Mouse (Mus musculus): Measurements from ENCODE around the gene Bach2. TPM values are rescaled to one million over a fixed set of nuclear protein-coding genes. Genes with fewer than 3 reads are reported as not detected.

Bach2 gene
- polyA plus RNA-seq, 2 experiments = 0.45 to 0.67 TPM

DNA sequence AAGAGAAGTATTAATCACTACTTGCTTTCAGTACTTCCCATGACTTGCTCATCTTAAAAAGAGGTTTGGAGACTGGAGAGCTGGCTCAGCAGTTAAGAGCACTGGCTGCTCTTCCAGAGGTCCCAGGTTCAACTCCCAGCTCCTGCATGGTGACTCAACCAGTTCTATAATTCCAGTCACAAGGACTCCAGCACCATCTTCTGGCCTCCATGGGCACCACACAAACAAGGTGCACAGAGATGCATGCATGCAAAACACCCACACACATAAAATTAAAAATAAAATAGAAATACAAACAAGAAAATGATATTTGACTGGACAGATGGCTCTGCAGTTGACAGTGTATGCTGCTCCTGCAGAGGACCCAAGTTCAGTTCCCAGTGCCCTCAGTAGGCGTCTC lies 336.0 kb downstream of the Bach2 start:
- no peaks in the 10 kb centered on the region for H3K9me3 ChIP-seq (ENCODE audit: control insufficient read depth, low read length)
- no peak overlapping the region for H3K4me2 ChIP-seq (ENCODE audit: low read depth)
- WGBS (ENCODE audit: insufficient replicate concordance) = 60% methylated on average over 1 of the region's 1 CpGs
- no peaks in the 10 kb centered on the region for H3K36me3 ChIP-seq (replicated peaks; ENCODE audit: control insufficient read depth, insufficient read depth, low read depth)
- H3K4me3 ChIP-seq (ENCODE audit: insufficient read depth in 1 of 2, low read depth in 2 of 2, low read length in 2 of 2) = no peak overlapping the region
- no peak overlapping the region for H3K27ac ChIP-seq
- no peaks in the 10 kb centered on the region for H3K27me3 ChIP-seq (ENCODE audit: control insufficient read depth, insufficient read depth, low read length)
- DNase-seq (ENCODE audit: low read depth in 3 of 3, low spot score in 3 of 3) (no peak), ATAC-seq (ENCODE audit: insufficient read depth) (no peak)
- no peak overlapping the region for H3K9ac ChIP-seq (replicated peaks)
- H3K4me1 ChIP-seq (replicated peaks; ENCODE audit: control insufficient read depth in 2 of 2, insufficient read depth in 2 of 2, low read length in 1 of 2) = peaks cover 0 to 6% of the 10 kb centered on the region in 2 experiments; a peak in 2 of 4 replicates
- no peak for TF ChIP-seq EP300 (IDR thresholded peaks at IDR 0.05; ENCODE audit: low read depth)
- TF ChIP-seq CTCF (IDR thresholded peaks at IDR 0.05; ENCODE audit: low read depth) = peak; percentile 15; the same call in 1 of the 2 replicates

DNA sequence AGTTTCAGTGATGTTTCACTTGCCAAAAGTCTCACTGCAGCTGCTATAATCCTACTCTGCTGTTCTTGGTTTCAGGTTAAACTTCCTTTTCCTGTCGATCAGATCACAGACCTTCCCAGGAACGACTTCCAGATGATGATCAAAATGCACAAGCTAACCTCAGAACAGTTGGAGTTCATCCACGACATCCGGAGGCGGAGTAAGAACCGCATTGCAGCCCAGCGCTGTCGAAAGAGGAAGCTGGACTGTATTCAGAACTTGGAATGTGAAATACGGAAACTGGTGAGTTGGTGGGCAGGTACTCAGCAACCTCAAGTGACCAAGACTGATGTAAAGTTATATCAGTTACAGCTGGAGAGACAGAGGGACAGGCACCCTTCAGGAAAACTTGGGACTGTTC lies 336.6 kb downstream of the Bach2 start:
- ATAC-seq (ENCODE audit: insufficient read depth) = no peak
- Histone ChIP-seq H3K27ac (no peak overlapping the region), H3K9ac (replicated peaks) (no peak overlapping the region), H3K9me3 (ENCODE audit: control insufficient read depth, low read length) (no peaks in the 10 kb centered on the region), H3K4me3 (ENCODE audit: insufficient read depth in 1 of 2, low read depth in 2 of 2, low read length in 2 of 2) (no peak overlapping the region), H3K27me3 (ENCODE audit: control insufficient read depth, insufficient read depth, low read length) (no peaks in the 10 kb centered on the region), H3K36me3 (replicated peaks; ENCODE audit: control insufficient read depth, insufficient read depth, low read depth) (no peaks in the 10 kb centered on the region), H3K4me1 (replicated peaks; ENCODE audit: control insufficient read depth in 2 of 2, insufficient read depth in 2 of 2, low read length in 1 of 2) (peaks cover 0 to 5% of the 10 kb centered on the region in 2 experiments; a peak in 2 of 4 replicates), H3K4me2 (ENCODE audit: low read depth) (no peak overlapping the region)
- TF ChIP-seq EP300 (IDR thresholded peaks at IDR 0.05; ENCODE audit: low read depth) (no peak), CTCF (IDR thresholded peaks at IDR 0.05; ENCODE audit: low read depth) (no peak)
- no peak for DNase-seq (ENCODE audit: low read depth in 3 of 3, low spot score in 3 of 3)
- WGBS (ENCODE audit: insufficient replicate concordance) = 26% methylated on average over 9 of the region's 9 CpGs

DNA sequence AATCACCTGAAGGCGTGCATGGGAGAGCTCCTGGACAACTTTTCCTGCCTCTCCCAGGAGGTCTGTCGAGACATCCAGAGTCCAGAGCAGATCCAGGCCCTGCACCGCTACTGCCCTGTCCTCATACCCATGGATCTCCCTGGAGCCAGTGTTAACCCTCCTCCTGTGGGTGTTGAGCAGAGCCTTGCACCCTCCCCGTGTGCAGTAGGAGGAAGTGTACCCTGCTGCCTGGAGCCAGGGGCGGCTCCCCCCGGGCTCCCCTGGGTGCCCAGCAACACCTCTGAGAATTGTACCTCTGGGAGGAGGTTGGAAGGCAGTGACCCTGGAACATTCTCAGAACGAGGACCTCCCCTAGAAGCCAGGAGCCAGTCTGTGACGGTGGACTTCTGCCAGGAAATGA lies 341.2 kb downstream of the Bach2 start:
- Histone ChIP-seq H3K36me3 (replicated peaks; ENCODE audit: control insufficient read depth, insufficient read depth, low read depth) (no peaks in the 10 kb centered on the region), H3K27me3 (ENCODE audit: control insufficient read depth, insufficient read depth, low read length) (no peaks in the 10 kb centered on the region), H3K4me2 (ENCODE audit: low read depth) (no peak overlapping the region), H3K4me3 (ENCODE audit: insufficient read depth in 1 of 2, low read depth in 2 of 2, low read length in 2 of 2) (no peak overlapping the region), H3K27ac (no peak overlapping the region), H3K9me3 (ENCODE audit: control insufficient read depth, low read length) (no peaks in the 10 kb centered on the region), H3K4me1 (replicated peaks; ENCODE audit: control insufficient read depth in 2 of 2, insufficient read depth in 2 of 2, low read length in 1 of 2) (no peaks in the 10 kb centered on the region; a peak in 1 of 4 replicates), H3K9ac (replicated peaks) (no peak overlapping the region)
- DNase-seq (ENCODE audit: low read depth in 3 of 3, low spot score in 3 of 3) (no peak), ATAC-seq (ENCODE audit: insufficient read depth) (no peak)
- 45% methylated on average over 8 of the region's 8 CpGs for WGBS (ENCODE audit: insufficient replicate concordance)
- TF ChIP-seq EP300 (IDR thresholded peaks at IDR 0.05; ENCODE audit: low read depth) (no peak), CTCF (IDR thresholded peaks at IDR 0.05; ENCODE audit: low read depth) (no peak)

DNA sequence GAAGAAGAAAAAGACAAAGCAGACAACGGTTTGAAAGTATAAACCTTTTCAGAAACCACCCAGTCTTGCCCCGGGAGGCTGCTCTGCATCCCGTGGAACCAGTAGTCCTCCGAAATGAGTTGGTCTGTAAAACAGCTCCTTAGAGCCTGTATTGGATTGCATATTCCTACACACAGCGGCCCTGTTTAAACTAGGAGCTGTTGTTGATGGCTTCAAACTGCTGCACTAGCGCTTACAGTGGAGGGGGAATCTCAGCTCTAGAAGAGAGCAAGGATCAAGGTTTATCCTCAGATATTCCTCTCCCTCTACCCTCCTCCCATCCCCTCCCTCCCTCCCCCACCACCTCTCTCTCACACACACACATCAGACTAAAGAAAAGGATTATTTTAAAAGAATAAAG lies 345.6 kb downstream of the Bach2 start:
- Histone ChIP-seq H3K9me3 (ENCODE audit: control insufficient read depth, low read length) (no peaks in the 10 kb centered on the region), H3K4me2 (ENCODE audit: low read depth) (no peak overlapping the region), H3K4me1 (replicated peaks; ENCODE audit: control insufficient read depth in 2 of 2, insufficient read depth in 2 of 2, low read length in 1 of 2) (no peaks in the 10 kb centered on the region), H3K9ac (replicated peaks) (no peak overlapping the region), H3K27me3 (ENCODE audit: control insufficient read depth, insufficient read depth, low read length) (no peaks in the 10 kb centered on the region), H3K4me3 (ENCODE audit: insufficient read depth in 1 of 2, low read depth in 2 of 2, low read length in 2 of 2) (no peak overlapping the region), H3K27ac (no peak overlapping the region), H3K36me3 (replicated peaks; ENCODE audit: control insufficient read depth, insufficient read depth, low read depth) (no peaks in the 10 kb centered on the region)
- WGBS (ENCODE audit: insufficient replicate concordance) = 68% methylated on average over 6 of the region's 6 CpGs
- DNase-seq (ENCODE audit: low read depth in 3 of 3, low spot score in 3 of 3) = no peak
- TF ChIP-seq CTCF (IDR thresholded peaks at IDR 0.05; ENCODE audit: low read depth) (no peak), EP300 (IDR thresholded peaks at IDR 0.05; ENCODE audit: low read depth) (no peak)
- ATAC-seq (ENCODE audit: insufficient read depth) = no peak

GRCm38 (mm10) chr4:32586596-32586995 lies 348.0 kb downstream of the Bach2 start:
- H3K9me3 ChIP-seq (ENCODE audit: control insufficient read depth, low read length) = no peaks in the 10 kb centered on the region
- H3K4me2 ChIP-seq (ENCODE audit: low read depth) = no peak overlapping the region
- H3K36me3 ChIP-seq (replicated peaks; ENCODE audit: control insufficient read depth, insufficient read depth, low read depth) = no peaks in the 10 kb centered on the region
- peak in 2 of 3 experiments; percentile 28 to 30 for DNase-seq (ENCODE audit: low read depth in 3 of 3, low spot score in 3 of 3)
- TF ChIP-seq CTCF (IDR thresholded peaks at IDR 0.05; ENCODE audit: low read depth) (peak; percentile 89), EP300 (IDR thresholded peaks at IDR 0.05; ENCODE audit: low read depth) (no peak)
- no peaks in the 10 kb centered on the region for H3K4me1 ChIP-seq (replicated peaks; ENCODE audit: control insufficient read depth in 2 of 2, insufficient read depth in 2 of 2, low read length in 1 of 2)
- no peak overlapping the region for H3K4me3 ChIP-seq (ENCODE audit: insufficient read depth in 1 of 2, low read depth in 2 of 2, low read length in 2 of 2)
- ATAC-seq (ENCODE audit: insufficient read depth) = no peak
- 6% methylated on average over 9 of the region's 9 CpGs for WGBS (ENCODE audit: insufficient replicate concordance)
- H3K9ac ChIP-seq (replicated peaks) = no peak overlapping the region
- H3K27ac ChIP-seq = no peak overlapping the region
- H3K27me3 ChIP-seq (ENCODE audit: control insufficient read depth, insufficient read depth, low read length) = no peaks in the 10 kb centered on the region
